Mouse (Mus musculus) embryo, embryonic 11.5 days (tissue): ENCODE data around the gene Afp.

ENCODE experiments used
- DNase-seq: peaks from one replicate; pipeline ENCODE4 v3.0.0-alpha.2; 2012; ENCODE audit warnings: low read depth, low spot score

The Afp gene

DNA sequence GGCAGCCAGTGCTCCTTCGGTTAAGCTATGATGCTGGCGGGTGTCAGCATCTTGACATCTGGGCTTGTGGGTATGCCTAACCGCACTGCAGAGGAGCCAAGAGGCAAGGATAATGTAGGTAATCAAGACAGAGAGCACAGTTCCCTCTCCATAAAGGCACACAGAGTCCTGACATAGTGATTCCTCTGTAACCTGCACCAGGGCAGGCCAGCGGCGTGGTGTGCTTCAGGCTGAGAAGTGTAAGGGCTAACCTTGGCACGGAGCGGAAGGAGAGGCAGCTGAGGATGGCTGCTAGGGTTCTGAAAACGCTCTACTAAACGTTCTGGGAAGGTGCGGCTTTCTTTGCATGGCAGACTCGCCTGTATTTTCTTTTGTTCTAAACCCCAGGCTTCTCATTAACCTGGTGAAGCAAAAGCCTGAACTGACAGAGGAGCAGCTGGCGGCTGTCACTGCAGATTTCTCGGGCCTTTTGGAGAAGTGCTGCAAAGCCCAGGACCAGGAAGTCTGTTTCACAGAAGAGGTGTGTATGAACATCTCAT is 16.9 kb downstream of the Afp start:
- DNase-seq: no peak

DNA sequence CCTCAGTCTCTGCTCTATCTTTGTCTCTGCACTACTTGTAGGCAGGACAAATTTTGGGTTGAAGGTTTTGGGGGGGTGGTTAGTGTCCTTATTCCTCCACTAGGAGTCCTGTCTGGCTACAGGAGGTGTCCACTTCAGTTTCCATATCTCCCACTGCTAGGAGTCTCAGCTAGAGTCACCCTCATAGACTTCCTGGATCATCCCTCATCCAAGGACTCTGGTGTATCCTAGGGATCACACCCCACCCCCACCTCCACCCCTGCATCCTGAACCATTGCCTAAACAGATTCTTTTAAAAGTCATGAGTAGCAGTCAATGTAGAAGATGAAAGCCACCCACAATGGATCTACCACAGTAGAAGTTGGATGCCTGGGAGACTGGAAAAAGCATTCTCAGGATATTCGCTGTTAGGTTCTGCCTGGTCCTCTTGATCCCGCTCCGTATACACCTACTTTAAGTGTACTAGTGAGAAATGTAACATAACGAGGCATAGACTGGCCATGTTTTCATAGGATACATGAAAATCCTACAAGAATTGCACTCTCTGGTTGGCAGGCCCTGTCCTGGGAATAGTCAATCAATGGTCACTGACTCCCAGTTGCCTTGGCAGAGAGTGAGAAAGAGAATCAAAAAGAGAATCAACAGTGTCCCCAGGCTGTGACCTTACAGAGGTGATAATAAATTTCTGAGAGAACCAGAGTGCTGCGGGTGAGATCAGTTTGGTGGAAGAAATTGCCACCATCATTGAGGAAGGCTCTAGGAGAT is 19.5 kb downstream of the Afp start:
- DNase-seq: no peak

DNA sequence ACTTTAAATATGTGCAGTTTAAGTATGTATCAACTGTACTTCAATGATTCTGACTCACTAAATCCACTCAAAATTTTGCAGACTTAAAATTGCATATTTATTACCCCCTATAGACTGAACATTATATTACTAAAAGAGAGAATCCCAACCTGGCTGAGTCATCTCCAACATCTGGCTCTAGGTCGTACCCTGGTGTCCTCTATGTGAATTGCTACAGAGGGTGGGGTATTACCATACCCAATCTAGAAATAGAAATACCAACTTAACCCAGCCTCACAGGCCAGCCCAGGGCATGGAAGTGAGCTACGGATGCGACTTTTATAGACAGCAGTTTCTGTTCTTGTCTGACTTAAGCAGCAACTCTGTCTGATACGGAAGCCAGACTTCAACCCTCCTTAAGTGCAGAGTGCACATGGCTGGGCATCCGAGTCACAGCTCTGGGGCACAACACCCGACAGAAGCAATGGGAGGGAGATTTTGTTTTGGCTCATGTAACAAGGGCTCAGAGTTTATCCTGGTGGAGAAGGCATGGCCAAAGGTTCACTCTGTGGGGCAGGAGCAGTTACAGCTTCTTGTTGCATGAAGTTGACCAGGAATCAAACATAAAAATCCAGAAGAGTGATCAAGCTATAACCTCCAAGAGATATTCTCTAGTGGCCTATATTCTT is 21.9 kb downstream of the Afp start:
- DNase-seq: no peak

DNA sequence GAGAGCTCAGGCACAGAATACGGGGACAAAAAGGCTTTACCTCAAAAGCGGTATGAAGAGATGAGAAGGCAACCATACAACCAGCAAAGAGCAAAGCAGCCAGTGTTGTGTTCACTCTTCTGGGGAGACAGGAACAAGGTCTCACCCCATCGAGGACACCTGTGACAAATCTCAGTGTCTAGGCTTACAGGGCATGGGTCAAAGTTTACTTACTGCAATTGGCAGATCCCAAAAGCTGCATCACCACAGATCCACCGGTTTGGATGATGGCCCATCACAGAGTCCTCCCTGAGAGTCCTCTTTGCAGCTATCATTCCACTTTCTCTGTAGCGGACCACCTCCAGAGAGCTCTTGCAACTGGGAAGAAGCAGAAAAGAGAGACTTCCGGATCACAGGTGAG is 25.0 kb downstream of the Afp start:
- DNase-seq: no peak

- no peak for DNase-seq
Measured at GRCm38 (mm10) chr5:90518356-90519100, 28.0 kb downstream of the Afp start, which contains the start of gene Afm. Gene Afm, plus strand, starts transcription at chr5:90518932.

- no peak for DNase-seq
Measured at GRCm38 (mm10) chr5:90551191-90551590, 60.7 kb downstream of the Afp start.

GRCm38 (mm10) chr5:90556052-90556451 is 65.5 kb downstream of the Afp start:
- no peak for DNase-seq
